Mouse (Mus musculus) limb, embryonic 10.5 days (tissue): ENCODE measurements around the gene Fam171b. TPM values are rescaled to one million over a fixed set of nuclear protein-coding genes. Genes with fewer than 3 reads are reported as not detected.

Source experiments
- polyA plus RNA-seq: library from polyadenylated mRNA; unstranded; fragments of >200 nt; fragmentation: Nextera tagmentation; extraction: Ambion mirVana; gene quantifications from 2 replicates; pipeline ENCODE4 v1.2.1, GENCODE M21; 2016

Gene Fam171b
- polyA plus RNA-seq, 1 experiment from 2014 or later: 15.4 TPM

Other genes starting within 250 kb of the Fam171b start
- 115 and 134 TPM in 2 replicates for gene Zc3h15, start 168.2 kb upstream of the Fam171b start, polyA plus RNA-seq
- gene Itgav, start 88.2 kb upstream of the Fam171b start, polyA plus RNA-seq: 53.0 and 56.0 TPM in 2 replicates
- not detected in 2 replicates for gene Zswim2, start 128.6 kb downstream of the Fam171b start, polyA plus RNA-seq
- not detected in 2 replicates for gene Gm13698, start 143.1 kb downstream of the Fam171b start, polyA plus RNA-seq
- not detected in 2 replicates for gene Gm13693, start 148.9 kb downstream of the Fam171b start, polyA plus RNA-seq
- gene Gm13695, start 154.7 kb downstream of the Fam171b start, polyA plus RNA-seq: not detected in 2 replicates
- not detected in 2 replicates for gene Gm13696, start 160.5 kb downstream of the Fam171b start, polyA plus RNA-seq
- gene Gm13694, start 166.3 kb downstream of the Fam171b start, polyA plus RNA-seq: not detected in 2 replicates
- not detected in 2 replicates for gene Gm13697, start 172.1 kb downstream of the Fam171b start, polyA plus RNA-seq
- gene Gm13691, start 177.9 kb downstream of the Fam171b start, polyA plus RNA-seq: not detected in 2 replicates